Mouse (Mus musculus): ENCODE data around the gene Abcf1. TPM values are rescaled to one million over a fixed set of nuclear protein-coding genes. Genes with fewer than 3 reads are reported as not detected.

Abcf1 gene
- total and polyA plus RNA-seq, 3 experiments, result 52.8 to 290 (median 110) TPM

DNA sequence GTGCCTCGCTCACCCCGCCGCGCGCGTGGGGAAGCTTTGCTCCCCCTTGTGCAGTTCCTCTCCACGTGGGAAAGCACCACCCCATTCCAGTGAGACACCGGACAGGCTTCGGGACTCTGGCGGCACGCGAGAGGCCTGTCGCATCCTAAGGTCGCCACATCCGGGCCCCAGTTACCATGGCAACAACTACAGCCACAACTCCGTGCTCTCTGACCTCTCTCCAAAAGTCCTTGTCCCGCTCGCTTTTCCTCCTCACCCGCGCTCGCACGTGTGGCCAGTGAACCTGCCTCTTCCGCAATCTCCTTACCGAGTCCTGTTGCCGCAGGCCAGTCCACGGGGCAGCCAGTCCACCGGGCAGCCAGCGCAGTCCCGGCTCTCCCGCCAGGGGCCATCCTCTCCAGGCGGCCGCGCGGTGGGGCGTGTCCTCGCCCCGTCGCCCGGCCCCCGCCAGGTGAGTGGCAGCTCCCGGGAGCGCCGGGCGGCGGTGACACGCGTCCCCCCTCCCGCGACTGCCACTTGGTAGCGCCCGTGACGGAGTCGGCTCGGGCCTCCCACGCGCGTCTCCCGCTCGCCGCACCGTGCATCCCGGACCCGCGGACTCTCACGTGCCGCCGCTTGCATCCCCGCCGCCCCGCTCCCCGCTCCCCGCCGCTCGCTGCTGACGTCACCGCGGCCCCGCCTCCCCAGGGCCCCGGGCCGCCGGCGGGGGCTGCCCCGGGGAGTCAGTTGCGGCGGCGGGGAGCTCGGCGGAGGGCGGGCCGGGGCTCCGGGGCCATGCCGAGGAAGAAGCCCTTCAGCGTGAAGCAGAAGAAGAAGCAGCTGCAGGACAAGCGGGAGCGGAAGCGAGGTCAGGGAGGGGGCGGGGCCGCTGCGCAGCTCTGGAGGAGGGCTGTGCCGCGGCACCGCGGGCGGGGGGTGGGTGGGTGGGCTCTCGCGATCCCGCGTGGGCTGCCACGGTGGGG, 10.1 kb upstream of the Abcf1 start, which contains the start of the genes Gnl1 and Prr3:
Gene Gnl1, plus strand, starts transcription at position 451 of the 962 bp plus-strand sequence.
Gene Prr3, minus strand, starts transcription at position 836 of the 962 bp plus-strand sequence.
- peak; percentile 95 for DNase-seq (ENCODE audit: extremely low read depth)
- Histone ChIP-seq H3K36me3 (replicated peaks in 1 of 2; ENCODE audit: control insufficient read depth in 1 of 2, insufficient read depth in 1 of 2, low read length in 1 of 2) (peaks cover 26 to 49% of the 10 kb centered on the region in 2 experiments), H3K27ac (ENCODE audit: insufficient read depth, low read depth) (peak within 1 kb of the TSS; percentile 96), H3K4me3 (replicated peaks in 1 of 3; ENCODE audit: low read depth in 2 of 3, low read length in 2 of 3, poor library complexity in 1 of 3) (peak within 1 kb of the TSS; percentile 77 to 96 (median 93)), H3K4me2 (ENCODE audit: insufficient read depth, low read depth, poor library complexity, severe bottlenecking) (peak within 1 kb of the TSS; percentile 65), H3K9ac (ENCODE audit: insufficient read depth, low read depth) (peak within 1 kb of the TSS; percentile 83), H3K4me1 (ENCODE audit: control insufficient read depth in 1 of 2, insufficient read depth in 2 of 2) (peaks cover 3 to 20% of the 10 kb centered on the region in 2 experiments; a peak in 3 of 4 replicates), H3K9me3 (replicated peaks; ENCODE audit: low read length) (no peaks in the 10 kb centered on the region), H3K27me3 (replicated peaks) (no peaks in the 10 kb centered on the region), H3K79me2 (replicated peaks; ENCODE audit: control insufficient read depth, extremely low read depth, insufficient read depth, poor library complexity, severe bottlenecking) (peaks cover 25% of the 10 kb centered on the region)
- in situ Hi-C loops (cut with MboI; ENCODE audit: low pct_ligation_motif_present, low pct_unique_long_range_greater_than_20kb, low sequenced_read_pairs) (no loop called here), dilution Hi-C loops (cut with MboI; ENCODE audit: extremely low pct_ligation_motif_present, extremely low pct_unique_long_range_greater_than_20kb, low sequenced_read_pairs) (no loop called here)
- TF ChIP-seq MAFK (IDR thresholded peaks at IDR 0.05; ENCODE audit: insufficient replicate concordance, low read length), result no peak
- TF ChIP-seq HCFC1 (IDR thresholded peaks at IDR 0.05; ENCODE audit: low read depth, low read length), result peak; percentile 79
- TF ChIP-seq MEF2A (IDR thresholded peaks at IDR 0.05; ENCODE audit: borderline replicate concordance, low read depth, low read length), result no peak
- TF ChIP-seq NRF1 (IDR thresholded peaks at IDR 0.05; ENCODE audit: low read depth, low read length), result peak; percentile 34
- TF ChIP-seq KAT2A (IDR thresholded peaks at IDR 0.05; ENCODE audit: insufficient replicate concordance, low read length), result no peak
- peak; percentile 13; the same call in 1 of the 2 replicates for TF ChIP-seq IRF4 (IDR thresholded peaks at IDR 0.05; ENCODE audit: low read depth, low read length)
- TF ChIP-seq PAX5 (IDR thresholded peaks at IDR 0.05; ENCODE audit: low read length), result no peak
- peak; percentile 68; the same call in 1 of the 2 replicates for TF ChIP-seq SIN3A (IDR thresholded peaks at IDR 0.05; ENCODE audit: low read length)
- no peak for TF ChIP-seq JUN (IDR thresholded peaks at IDR 0.05; ENCODE audit: insufficient read depth, low read depth, low read length)
- TF ChIP-seq UBTF (IDR thresholded peaks at IDR 0.05; ENCODE audit: low read depth, low read length), result 0 out of 2 replicates have a peak, but pooled peaks have one; percentile 34
- TF ChIP-seq NELFE (IDR thresholded peaks at IDR 0.05; ENCODE audit: low read depth, low read length), result 0 out of 2 replicates have a peak, but pooled peaks have one; percentile 23
- peak; percentile 38; the same call in 1 of the 2 replicates for TF ChIP-seq POLR2A (IDR thresholded peaks at IDR 0.05; ENCODE audit: low read depth, low read length)
- TF ChIP-seq EP300 (IDR thresholded peaks at IDR 0.05; ENCODE audit: low read length), result no peak
- TF ChIP-seq TCF12 (IDR thresholded peaks at IDR 0.05; ENCODE audit: low read depth, low read length), result peak; percentile 51; the same call in 1 of the 2 replicates
- 0 out of 2 replicates have a peak, but pooled peaks have one; percentile 10 for TF ChIP-seq CHD2 (IDR thresholded peaks at IDR 0.05; ENCODE audit: low read length)
- peak; percentile 94 for TF ChIP-seq MXI1 (IDR thresholded peaks at IDR 0.05; ENCODE audit: low read depth, low read length)
- peak; percentile 88 for TF ChIP-seq BHLHE40 (IDR thresholded peaks at IDR 0.05; ENCODE audit: low read depth, low read length)
